Mouse (Mus musculus) testis, adult 2 months (tissue): Measurements from ENCODE around the gene Dpp7.

Source experiments
- CTCF ChIP-seq: fragments of 200-500 bp; IDR thresholded peaks from 2 replicates; pipeline ENCODE4 v1.5.1; 2012; ENCODE audit warnings: low read depth, mild to moderate bottlenecking, inconsistent platforms, low read length, moderate library complexity; ENCODE audit not compliant: control insufficient read depth, insufficient read depth, insufficient replicate concordance
- POLR2A ChIP-seq: fragments of 200-500 bp; IDR thresholded peaks from 2 replicates; pipeline ENCODE4 v1.6.1; 2012; ENCODE audit warnings: low read depth, mild to moderate bottlenecking, inconsistent platforms, low read length, moderate library complexity; ENCODE audit not compliant: control insufficient read depth

DNA sequence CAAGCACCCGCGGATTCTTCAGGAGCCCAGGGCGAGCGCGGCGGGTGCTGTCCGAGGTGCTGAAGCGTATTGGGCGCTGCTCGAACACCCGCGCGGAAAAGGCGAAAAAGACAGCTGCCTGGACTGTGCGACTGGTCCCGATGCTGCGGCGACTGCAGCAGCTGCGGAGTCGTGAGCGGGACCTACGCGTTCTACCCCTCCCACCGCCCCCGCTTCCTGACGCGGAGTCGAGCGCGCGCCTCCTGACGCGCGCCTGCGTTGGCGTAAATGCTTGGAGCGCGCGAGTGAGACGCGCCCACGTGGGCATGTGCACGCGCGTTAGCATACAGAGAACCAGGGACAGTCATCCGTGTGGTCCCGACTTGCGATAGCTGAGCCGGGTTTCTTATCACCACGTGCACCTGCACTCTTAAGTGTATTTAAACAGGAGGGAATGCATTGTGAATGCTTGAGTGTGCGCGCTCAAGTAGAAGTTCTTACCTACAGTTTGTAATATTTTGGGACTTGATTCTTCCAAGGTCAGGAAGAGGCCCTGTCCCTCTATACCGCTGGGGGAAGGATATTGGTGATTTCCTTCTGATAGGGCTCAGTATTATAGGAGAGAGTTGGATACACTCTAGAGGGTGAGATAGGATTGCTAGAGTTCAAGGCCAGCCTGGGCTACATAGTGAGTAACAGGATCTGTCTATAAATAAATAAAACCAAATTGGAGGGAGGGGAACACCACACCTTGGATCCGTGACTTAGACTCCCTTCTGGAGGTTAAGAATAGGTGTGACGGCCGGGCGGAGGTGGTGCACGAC, 37.0 kb downstream of the Dpp7 start, which contains the start of gene Grin1:
- TF ChIP-seq POLR2A: no peak
- TF ChIP-seq CTCF: no peak
